Mouse (Mus musculus): ENCODE measurements around the gene Opa1. TPM values are rescaled to one million over a fixed set of nuclear protein-coding genes. Genes with fewer than 3 reads are reported as not detected.

Opa1 gene
- total RNA-seq (2015) (35.6 and 40.2 TPM in 2 replicates), total RNA-seq (2017) (67.1 and 84.3 TPM in 2 replicates)

DNA sequence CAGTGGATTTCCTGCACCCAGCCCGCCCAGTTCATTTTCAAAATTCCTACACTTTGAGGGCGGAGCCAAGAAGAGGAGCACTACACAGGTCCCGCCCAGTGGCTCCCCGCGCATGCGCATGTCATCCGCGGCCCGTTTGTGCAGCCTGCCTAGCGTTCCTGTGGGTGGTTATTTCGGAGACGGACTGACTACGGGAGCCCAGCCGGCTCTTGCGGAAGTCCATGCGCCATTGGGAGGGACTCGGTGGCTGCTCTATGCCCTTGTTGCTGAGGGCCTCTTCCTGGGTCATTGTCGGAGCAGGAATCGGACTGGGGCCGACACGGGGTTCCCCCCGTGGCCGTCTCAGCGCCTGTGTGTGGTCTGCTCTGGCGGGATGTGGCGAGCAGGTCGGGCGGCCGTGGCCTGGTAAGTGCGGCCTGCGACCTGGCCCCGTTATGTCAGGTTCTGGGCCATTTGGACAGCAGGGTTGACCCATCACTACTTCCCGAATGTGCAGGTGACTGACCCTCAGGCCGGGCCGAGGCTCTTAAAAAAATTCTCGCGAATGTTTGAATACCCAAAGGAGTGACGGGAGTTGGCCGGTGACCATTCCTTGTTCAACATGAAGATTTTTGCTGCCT is at the start of gene Opa1:
Opa1 (plus strand) TSS at position 168 of the 620 bp plus-strand sequence.
- peak; percentile 98 for ATAC-seq (replicated peaks; ENCODE audit: poor library complexity)

DNA sequence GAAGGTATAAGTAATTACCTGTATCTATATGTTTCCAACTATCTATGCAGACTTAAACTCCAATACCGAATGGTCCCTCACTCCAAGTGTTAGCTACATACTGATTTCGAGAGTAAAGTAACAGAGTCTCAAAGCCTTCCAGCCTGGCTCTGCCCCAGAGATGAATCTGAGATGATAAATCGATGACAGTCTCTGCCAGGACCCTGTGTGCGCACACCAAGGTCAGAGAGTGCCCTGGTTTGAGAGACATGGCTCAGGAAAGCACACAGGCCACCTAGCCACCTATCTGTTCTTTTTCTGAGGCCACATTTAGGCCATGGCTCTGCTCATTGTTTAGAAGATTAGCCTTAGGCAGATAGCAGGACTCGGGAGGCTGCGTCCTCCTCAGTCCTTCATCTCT is 45.5 kb upstream of the Opa1 start:
- no peak for ATAC-seq (replicated peaks; ENCODE audit: poor library complexity)

DNA sequence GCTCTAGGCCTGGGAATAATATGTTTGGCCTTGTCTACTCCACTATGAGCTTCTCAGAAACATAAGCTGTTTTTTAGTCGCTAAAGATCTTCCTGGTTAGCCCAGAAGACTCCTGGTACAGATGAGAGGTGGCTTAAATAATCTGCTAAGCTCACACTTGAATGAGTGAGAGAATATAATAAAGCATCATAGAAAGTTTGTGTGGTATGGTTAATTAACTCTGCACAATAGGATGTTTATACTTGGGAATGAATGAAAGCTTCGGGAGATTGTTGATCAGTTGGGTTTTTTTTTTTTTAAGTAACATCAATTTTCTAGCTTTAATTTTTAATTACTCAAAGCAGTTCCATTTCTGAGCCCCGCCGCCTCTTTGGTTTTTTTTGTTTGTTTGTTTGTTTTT is 43.3 kb upstream of the Opa1 start:
- ATAC-seq (replicated peaks; ENCODE audit: poor library complexity) = no peak

DNA sequence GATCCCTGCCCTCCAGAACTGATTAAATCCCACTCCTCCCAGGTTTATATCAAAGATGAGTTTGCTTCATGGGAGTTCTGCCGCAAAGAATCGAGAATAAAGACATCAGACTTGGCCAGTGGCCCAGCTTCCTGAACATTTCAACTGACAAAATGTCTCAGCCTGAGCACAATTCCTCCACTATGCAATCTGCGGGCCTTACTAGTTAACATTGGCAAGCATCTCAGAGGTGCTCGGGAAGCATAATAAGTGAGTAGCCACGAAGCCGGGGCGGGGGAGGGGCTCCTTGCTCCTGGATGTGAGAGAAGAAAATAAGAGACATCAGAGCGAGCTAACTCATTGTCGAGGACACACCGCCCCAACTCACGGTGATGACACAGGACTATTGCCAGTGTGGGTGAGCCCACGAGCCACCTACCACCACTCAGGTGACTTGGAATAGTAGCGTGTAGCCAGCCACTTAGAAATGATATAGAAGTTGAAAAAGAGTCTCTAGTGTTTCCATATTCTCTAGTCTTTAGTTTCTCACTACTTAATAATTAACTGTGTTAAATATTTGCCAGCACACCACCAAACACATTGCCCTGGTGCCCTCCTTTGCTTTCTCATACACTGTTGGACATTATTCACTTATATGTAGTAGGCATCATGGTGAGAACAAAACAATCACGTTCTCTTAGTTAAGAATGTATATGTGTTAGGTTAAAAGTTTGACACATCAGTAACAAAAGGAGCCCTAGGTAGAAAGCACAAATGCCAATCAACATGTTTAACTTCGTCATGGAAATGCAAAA is 42.5 kb upstream of the Opa1 start:
- no peak for ATAC-seq (replicated peaks; ENCODE audit: poor library complexity)

DNA sequence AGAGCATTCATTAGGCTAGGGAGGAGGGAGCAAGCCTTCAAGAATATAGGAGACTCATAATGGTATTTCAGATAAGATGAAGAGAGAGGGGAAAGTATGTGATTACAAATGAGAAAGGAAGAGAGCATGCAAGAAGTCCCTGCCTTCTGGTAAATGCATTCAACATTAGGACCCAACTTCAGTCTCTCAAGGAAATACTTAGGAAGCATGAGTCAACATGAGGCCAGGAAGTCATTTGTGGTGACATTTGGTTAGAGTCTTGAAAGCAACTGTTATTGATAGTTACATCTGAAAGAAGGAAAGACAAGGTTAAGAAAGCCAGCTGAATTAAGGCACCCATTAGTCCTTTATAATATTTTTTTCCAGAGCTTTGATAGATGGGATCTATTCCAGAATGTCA is 39.2 kb upstream of the Opa1 start:
- no peak for ATAC-seq (replicated peaks; ENCODE audit: poor library complexity)

DNA sequence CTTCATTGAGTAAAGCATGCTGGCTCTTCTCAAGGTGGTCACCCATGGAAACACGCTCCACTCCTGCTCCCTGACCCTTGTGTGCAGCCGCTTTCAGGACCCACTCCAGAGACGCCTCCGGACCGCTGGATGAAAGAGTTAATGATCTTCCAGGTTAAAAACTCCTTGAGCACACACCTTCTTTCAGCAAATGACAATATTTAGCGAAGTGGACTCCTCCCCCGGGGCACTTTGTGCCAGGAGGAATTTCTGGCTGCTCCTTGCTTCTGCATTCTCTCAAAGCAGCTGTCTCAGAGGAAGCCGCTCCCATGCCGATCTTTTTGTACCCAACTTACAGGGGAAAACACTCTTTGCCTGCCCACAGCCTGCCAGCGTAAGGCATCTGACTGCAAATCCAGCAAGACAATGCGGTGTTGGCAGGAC is 37.9 kb upstream of the Opa1 start:
- no peak for ATAC-seq (replicated peaks; ENCODE audit: poor library complexity)

DNA sequence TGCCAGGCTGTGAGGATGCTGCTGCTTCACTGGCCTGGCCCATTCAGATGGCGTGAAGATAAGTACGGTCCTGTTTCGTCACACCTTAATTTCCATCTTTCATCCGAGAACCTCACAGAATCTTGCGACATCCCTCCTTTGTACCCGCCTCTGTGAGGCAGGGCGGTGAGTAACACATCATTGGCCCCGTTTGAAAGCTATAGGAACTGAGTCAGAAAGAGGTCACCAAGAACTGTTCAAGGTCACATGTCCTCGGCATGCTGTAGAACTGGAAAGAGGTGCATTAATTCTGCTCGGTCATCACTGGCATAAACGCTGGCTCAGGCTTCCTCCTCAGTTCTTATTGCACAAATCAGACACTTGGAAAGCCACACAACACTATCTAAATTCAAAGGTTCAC is 34.3 kb upstream of the Opa1 start, which contains the start of gene Atp13a4:
Atp13a4 (minus strand) TSS at position 36 of the 400 bp plus-strand sequence.
- ATAC-seq (replicated peaks; ENCODE audit: poor library complexity) = no peak

DNA sequence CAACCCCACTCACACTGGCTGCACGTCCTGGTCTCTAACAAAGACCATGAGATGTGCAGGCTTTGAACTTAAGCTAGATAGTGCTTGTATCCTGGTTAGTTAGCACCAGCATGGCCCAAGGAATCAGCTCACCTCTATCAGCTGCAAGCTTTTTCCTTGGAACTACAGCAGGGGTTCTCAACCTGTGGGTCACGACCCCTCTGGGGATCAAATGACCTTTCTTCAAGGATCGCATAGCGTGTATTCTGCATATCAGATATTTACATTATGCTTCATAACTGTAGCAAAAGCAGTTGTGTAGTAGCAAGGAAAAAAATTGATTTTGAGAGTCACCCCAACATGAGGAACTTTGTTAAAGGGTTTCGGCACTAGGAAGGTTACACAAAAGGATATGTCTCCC is 19.5 kb upstream of the Opa1 start:
- no peak for ATAC-seq (replicated peaks; ENCODE audit: poor library complexity)

DNA sequence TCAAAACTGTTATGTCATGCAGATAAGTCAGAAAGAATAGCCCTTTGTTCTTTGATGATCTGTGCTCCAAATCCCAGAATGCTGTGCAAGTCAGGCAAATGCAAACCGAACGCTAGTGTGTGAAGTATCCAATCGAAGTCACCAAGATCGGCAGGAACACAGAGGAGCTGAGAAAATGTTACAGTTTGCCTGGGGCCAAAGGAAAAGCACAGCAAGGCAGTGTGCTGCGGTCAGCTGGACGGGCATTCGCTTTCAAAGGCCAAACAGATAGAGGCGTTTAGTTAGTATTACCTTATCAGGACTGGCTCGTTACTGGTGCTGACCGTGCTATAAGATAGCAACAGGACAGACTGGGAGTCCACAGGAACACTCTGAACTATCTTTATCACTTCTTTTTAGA is 18.7 kb upstream of the Opa1 start:
- no peak for ATAC-seq (replicated peaks; ENCODE audit: poor library complexity)

DNA sequence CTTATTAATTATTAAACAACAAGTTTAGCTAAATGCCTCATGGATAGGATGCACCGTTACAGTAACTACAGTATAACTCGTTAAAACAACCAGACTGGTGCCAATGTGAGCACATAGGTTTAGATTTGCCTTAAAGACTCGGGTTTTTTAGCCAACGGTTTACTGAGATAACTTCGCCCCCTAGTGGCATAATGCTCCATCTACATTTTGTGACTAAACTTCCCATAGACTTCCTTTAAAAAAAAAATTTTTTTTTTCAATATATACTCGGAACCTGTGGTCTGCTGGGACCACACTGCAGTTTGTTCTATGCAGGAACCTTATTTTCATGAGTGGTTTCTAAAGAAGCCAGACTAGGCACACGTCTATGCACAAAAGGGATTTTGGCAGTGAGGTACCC is 18.3 kb upstream of the Opa1 start:
- peak; percentile 75 for ATAC-seq (replicated peaks; ENCODE audit: poor library complexity)

DNA sequence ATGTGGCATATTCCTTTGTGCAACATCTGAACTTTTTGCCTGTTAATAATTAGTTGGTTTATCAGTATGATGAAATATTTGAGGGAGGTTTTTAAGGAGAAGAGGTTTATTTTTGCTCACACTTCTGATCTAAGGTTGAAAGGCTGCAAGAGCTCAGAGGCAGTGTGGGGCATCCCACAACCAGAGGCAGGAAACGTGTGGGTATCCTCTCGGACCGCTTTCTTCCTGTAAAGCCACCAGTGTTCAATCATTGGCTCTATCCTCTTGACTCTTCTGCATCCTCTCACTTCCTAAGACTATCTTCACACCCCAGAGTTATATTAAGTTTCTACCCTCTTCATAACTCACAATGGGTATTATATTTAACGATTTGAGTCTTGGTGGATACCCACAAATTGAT is 5.1 kb upstream of the Opa1 start:
- ATAC-seq (replicated peaks; ENCODE audit: poor library complexity) = peak; percentile 78

DNA sequence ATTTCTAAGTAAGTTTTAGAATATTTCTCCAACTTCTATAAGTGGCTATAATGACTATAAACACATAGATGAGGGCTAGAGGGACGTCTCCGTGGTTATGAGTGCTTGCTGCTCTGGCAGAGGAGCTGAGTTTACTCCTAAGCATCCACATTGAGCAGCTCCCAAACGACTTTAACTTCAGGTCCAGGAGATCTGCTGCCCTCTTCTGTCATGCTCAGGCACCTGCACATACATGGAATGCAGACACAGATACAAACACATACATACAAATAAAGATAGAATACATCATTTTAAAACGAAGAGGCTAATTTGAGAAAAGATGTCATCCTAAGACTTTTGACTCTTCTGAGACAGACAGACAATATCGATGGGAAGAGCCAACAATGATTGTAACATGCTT is 3.5 kb upstream of the Opa1 start:
- peak; percentile 38; the same call in 1 of the 2 replicates for ATAC-seq (replicated peaks; ENCODE audit: poor library complexity)

DNA sequence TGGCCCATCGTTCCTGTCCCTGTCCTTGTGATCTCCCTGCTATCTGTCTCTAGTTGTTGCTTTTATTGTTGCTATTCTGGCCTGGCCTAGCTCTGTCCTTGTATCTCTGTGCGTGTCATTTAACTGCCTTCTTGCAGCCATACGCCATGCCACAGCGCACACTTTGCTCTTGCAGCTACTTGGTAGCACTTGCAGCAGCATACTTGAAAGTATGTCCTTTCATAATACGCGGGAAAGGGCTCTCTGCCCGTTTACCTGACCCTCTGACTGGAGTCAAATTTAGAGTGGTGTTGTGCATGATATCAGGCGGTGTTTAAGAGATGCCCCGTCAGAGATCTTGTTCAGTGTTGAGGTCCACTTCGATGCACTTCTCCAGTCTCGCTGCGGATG is 648 bp downstream of the Opa1 start:
- ATAC-seq (replicated peaks; ENCODE audit: poor library complexity) = no peak

DNA sequence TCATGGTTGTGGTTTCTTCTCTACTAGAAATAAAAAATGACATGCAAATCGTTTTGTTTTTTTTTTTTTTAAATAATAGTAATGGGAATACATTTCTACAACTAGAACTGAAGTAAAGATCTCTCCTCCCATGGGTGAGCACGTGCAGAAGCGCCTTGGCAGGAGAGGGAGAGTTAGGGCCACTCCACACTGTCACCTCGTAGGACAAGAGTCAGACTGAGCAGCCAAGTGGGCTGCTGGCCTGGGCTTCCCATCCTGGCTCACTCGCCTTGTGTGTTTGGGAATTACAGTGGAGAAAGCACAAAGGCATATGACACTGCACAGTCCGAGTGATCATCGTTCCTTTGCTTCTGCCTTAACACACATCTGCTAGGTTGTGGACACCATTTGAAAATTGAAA is 13.0 kb downstream of the Opa1 start:
- ATAC-seq (replicated peaks; ENCODE audit: poor library complexity) = no peak

DNA sequence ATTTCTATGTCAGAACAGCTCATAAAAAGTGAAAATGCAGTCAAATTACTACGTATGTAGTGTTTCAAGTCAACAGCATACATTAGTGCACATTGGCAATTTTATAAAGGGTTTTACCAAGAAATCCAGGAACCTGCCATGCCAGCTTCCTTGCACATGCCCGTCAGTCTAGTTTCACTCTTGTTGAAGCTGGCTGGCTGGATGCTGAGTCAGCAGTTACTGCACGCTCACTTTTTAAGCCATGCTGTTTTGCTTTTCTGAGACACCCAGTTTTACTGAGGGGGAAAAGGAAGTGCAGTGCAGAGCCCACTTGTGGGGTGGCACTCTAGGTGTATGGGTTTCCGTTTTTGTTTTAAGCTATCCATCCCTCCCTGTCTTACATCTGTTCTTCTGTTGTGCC is 18.0 kb downstream of the Opa1 start:
- no peak for ATAC-seq (replicated peaks; ENCODE audit: poor library complexity)

DNA sequence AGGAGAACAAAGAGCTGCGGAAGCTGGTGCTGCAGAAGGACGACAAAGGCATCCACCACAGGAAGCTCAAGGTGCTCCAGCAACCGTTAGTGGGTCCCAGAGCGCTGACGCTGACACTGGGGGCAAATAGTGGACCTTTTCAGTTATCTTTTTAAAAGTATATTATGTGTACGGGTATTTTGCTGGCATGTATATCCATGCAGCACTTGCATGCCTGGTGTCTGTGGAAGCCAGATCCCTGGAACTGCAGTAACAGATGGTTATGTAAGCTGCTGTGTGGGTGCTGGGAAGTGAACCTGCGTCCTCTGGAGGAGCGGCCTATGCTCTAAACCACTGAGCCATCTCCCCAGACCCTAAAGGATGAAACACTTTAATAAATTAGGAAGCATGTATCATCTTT is 26.4 kb downstream of the Opa1 start:
- no peak for ATAC-seq (replicated peaks; ENCODE audit: poor library complexity)

DNA sequence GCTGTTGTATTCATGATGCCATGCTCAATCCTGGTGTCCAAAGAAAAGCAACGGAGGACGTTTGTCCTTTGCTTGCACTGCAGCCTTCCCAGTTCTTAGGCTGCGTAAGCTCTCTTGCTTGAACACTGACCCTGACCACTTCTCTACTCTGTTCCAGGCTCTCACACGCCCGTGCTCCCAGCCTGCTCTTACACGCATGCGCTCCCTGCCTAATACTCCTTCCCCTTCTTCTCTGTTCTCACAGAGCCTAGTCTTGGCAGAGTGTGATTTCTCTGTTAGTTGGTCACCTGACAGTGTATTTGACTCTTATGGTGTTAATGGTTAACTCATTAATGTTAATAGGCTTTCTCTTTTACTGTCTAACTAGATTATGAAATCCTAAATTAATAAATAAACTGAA is 28.0 kb downstream of the Opa1 start:
- ATAC-seq (replicated peaks; ENCODE audit: poor library complexity) = no peak

DNA sequence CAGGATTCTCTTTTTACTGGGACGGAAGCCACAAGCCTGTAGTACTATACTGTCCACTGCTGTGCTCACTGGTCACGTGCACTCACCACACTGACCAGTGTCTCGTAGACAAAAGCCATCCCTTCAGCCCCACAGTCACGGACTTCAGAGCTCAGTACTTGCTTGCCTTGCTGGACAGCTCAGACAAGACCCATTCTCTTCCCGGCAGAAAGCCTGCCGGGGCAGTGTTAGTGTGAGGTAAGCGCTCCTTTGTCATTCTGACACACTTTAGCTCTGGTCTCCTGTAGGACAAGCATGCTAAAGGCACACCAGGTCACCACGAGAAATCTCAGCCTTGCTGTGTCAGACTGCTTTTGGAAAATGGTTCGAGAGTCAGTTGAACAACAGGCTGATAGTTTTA is 35.6 kb downstream of the Opa1 start:
- ATAC-seq (replicated peaks; ENCODE audit: poor library complexity) = no peak

DNA sequence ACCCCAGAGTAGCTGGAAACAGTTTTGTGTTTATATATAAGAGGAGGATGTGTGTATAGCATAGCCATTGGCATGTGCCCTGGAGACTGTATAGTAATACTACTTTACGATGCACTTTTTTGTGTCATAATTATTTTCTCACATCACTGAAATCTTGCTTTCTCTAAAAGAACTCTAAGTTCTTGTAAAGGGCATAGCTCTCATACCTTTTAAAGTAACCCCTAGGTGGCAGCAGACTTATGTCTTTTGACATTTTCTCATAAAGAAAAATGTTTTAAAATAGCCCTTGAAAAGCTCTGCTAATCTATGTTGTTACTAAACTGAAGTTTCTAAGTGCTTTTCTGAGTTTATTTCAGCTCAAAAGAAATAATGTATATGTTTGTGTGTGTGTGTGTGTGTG is 49.9 kb downstream of the Opa1 start:
- ATAC-seq (replicated peaks; ENCODE audit: poor library complexity) = no peak

DNA sequence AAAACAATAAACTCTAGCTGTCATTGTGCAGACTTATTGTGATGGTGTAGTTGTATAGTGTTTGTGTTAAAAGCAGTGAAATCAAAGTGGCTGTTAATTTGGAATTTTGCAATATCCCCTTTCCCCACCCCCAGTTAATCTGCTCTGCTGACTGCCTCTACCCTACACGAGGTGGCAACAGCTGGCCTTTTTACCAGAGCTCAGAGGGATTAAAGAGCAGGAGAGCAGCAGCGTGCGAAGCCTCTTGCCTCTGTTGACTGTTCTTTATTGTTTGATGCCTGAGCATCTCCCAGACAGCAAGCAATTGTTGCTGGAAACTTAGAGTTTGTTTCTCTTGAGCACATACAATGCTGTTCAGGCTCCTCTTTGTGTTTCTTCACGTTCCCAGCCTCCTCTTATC is 56.6 kb downstream of the Opa1 start:
- ATAC-seq (replicated peaks; ENCODE audit: poor library complexity) = no peak

DNA sequence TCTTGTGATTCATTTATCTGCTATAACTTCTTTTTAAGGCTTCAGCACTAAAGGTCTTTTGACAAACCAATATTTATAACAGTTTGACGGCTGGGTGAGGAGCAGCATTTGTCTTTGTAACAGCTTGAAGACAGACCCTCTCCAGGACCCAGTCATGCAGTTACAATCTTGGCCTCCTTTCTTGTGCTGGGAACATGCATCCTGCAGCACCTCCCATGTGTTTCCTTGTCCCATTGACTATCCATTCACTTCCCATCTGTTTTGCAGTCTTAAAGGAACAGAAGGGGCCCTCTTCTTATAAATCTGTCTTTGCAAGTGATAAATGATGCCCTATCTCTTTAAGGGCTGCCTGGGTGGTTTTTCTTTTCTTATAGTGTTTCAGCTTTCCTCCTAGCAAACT is 63.2 kb downstream of the Opa1 start:
- ATAC-seq (replicated peaks; ENCODE audit: poor library complexity) = no peak

DNA sequence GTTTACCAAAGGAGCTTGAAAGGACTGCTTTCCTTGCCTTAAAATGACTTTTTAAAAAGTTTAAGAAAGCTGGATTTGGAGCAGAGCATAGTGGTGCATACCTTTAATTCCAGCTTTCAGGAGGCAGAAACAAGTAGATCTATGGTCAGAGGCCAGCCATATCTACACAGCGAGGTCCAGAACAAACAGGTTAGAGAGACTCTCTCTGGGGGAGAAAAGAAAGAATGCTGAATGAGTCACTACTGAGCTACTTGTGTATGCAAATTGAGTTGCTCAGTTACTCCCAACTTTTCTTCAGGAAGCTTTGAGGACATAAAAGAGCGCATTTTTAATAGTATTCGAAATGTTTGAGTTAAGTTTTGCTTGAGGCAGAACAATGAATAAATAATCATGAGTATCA is 65.7 kb downstream of the Opa1 start:
- no peak for ATAC-seq (replicated peaks; ENCODE audit: poor library complexity)

DNA sequence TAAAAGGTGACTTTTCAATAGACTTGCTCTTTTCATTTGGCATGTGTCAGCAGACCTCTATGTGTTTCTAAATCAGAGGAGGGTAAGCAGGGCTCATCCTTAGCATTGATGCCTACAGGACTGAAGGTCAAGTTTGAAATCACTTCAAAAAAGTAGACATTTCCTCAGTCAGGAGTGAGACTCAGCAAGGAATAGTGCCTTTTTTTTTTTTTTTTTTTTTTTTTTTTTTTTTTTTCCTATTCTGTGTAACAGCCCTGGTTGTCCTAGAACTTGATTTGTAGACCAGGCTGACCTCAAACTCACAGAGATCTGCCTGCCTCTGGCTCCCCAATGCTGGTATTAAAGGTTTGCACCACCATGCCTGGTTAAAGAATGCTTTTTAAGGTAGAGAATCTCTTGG is 67.1 kb downstream of the Opa1 start:
- no peak for ATAC-seq (replicated peaks; ENCODE audit: poor library complexity)
